Mouse (Mus musculus): ENCODE data around the gene Rab39. TPM values are rescaled to one million over a fixed set of nuclear protein-coding genes. Genes with fewer than 3 reads are reported as not detected.

Gene Rab39
- polyA plus RNA-seq, 1 experiment from 2014 or later: 0.38 TPM

GRCm38 (mm10) chr9:53669680-53670219, 36.3 kb downstream of the Rab39 start, which contains the start of gene Cul5:
Gene Cul5 (minus strand): TSS chr9:53670014.
- Histone ChIP-seq H3K27me3 (ENCODE audit: insufficient read depth, low read length) (no peaks in the 10 kb centered on the region), H3K4me3 (ENCODE audit: low read depth, low read length) (no peak within 1 kb of the TSS), H3K36me3 (ENCODE audit: insufficient read depth) (no peaks in the 10 kb centered on the region), H3K27ac (ENCODE audit: low read depth) (no peak within 1 kb of the TSS), H3K4me2 (no peak within 1 kb of the TSS), H3K4me1 (ENCODE audit: insufficient read depth) (no peaks in the 10 kb centered on the region), H3K9me3 (ENCODE audit: low read depth, low read length) (no peaks in the 10 kb centered on the region), H3K9ac (no peak within 1 kb of the TSS)
- ATAC-seq (ENCODE audit: insufficient read depth) (no peak), DNase-seq (peak; percentile 39)
- no peak; the same call in 1 of the 2 replicates for TF ChIP-seq CTCF (IDR thresholded peaks at IDR 0.05; ENCODE audit: low read depth)
- WGBS: 53% methylated on average over 5 of the region's 5 CpGs

- no peaks in the 10 kb centered on the region for H3K4me1 ChIP-seq (ENCODE audit: insufficient read depth)
- H3K9ac ChIP-seq: peak overlapping the region; percentile 99
- no peaks in the 10 kb centered on the region for H3K9me3 ChIP-seq (ENCODE audit: low read depth, low read length)
- peak overlapping the region; percentile 96 for H3K27ac ChIP-seq (ENCODE audit: low read depth)
- under 1% methylated on average over 74 of the region's 74 CpGs for WGBS
- peak; percentile 99 for ATAC-seq (ENCODE audit: insufficient read depth)
- peak; percentile 71 for TF ChIP-seq CTCF (IDR thresholded peaks at IDR 0.05; ENCODE audit: low read depth)
- peaks cover 7% of the 10 kb centered on the region; the same call in 1 of the 2 replicates for H3K36me3 ChIP-seq (ENCODE audit: insufficient read depth)
- no peaks in the 10 kb centered on the region for H3K27me3 ChIP-seq (ENCODE audit: insufficient read depth, low read length)
- H3K4me2 ChIP-seq: peak overlapping the region; percentile 89
- DNase-seq: peak; percentile 96
- H3K4me3 ChIP-seq (ENCODE audit: low read depth, low read length): peak overlapping the region; percentile 92
These were observed 38.9 kb downstream of the Rab39 start for GRCm38 (mm10) chr9:53667020-53667669.

GRCm38 (mm10) chr9:53666665-53667019, 39.4 kb downstream of the Rab39 start:
- peaks cover 7% of the 10 kb centered on the region; the same call in 1 of the 2 replicates for H3K36me3 ChIP-seq (ENCODE audit: insufficient read depth)
- peak overlapping the region; percentile 96 for H3K27ac ChIP-seq (ENCODE audit: low read depth)
- H3K4me3 ChIP-seq (ENCODE audit: low read depth, low read length): peak overlapping the region; percentile 92
- ATAC-seq (ENCODE audit: insufficient read depth) (no peak; the same call in 1 of the 2 replicates), DNase-seq (no peak)
- TF ChIP-seq CTCF (IDR thresholded peaks at IDR 0.05; ENCODE audit: low read depth): no peak
- H3K4me2 ChIP-seq: peak overlapping the region; percentile 89
- WGBS: 0% methylated on average over 28 of the region's 28 CpGs
- H3K4me1 ChIP-seq (ENCODE audit: insufficient read depth): no peaks in the 10 kb centered on the region
- H3K27me3 ChIP-seq (ENCODE audit: insufficient read depth, low read length): no peaks in the 10 kb centered on the region
- H3K9ac ChIP-seq: peak overlapping the region; percentile 99
- H3K9me3 ChIP-seq (ENCODE audit: low read depth, low read length): no peaks in the 10 kb centered on the region

GRCm38 (mm10) chr9:53665428-53665827, 40.6 kb downstream of the Rab39 start:
- peak overlapping the region; percentile 92; the same call in 1 of the 2 replicates for H3K4me3 ChIP-seq (ENCODE audit: low read depth, low read length)
- ATAC-seq (ENCODE audit: insufficient read depth): no peak

GRCm38 (mm10) chr9:53664819-53665218, 41.2 kb downstream of the Rab39 start:
- 70% methylated on average over 2 of the region's 2 CpGs for WGBS
- Histone ChIP-seq H3K4me2 (no peak overlapping the region), H3K27me3 (ENCODE audit: insufficient read depth, low read length) (no peaks in the 10 kb centered on the region), H3K4me3 (ENCODE audit: low read depth, low read length) (no peak overlapping the region), H3K9ac (no peak overlapping the region), H3K9me3 (ENCODE audit: low read depth, low read length) (no peaks in the 10 kb centered on the region), H3K27ac (ENCODE audit: low read depth) (no peak overlapping the region), H3K36me3 (ENCODE audit: insufficient read depth) (peaks cover 7% of the 10 kb centered on the region; the same call in 1 of the 2 replicates), H3K4me1 (ENCODE audit: insufficient read depth) (no peaks in the 10 kb centered on the region)
- ATAC-seq (ENCODE audit: insufficient read depth): no peak
- TF ChIP-seq CTCF (IDR thresholded peaks at IDR 0.05; ENCODE audit: low read depth): no peak
- no peak for DNase-seq

More at GRCm38 (mm10) chr9:53665428-53665827, 40.6 kb downstream of the Rab39 start:
- no peak for TF ChIP-seq CTCF (IDR thresholded peaks at IDR 0.05; ENCODE audit: low read depth)
- no peaks in the 10 kb centered on the region for H3K4me1 ChIP-seq (ENCODE audit: insufficient read depth)
- H3K27me3 ChIP-seq (ENCODE audit: insufficient read depth, low read length): no peaks in the 10 kb centered on the region
- peaks cover 7% of the 10 kb centered on the region; the same call in 1 of the 2 replicates for H3K36me3 ChIP-seq (ENCODE audit: insufficient read depth)
- peak overlapping the region; percentile 89 for H3K4me2 ChIP-seq
- no peak overlapping the region for H3K27ac ChIP-seq (ENCODE audit: low read depth)
- no peak for DNase-seq
- no peaks in the 10 kb centered on the region for H3K9me3 ChIP-seq (ENCODE audit: low read depth, low read length)
- H3K9ac ChIP-seq: no peak overlapping the region

GRCm38 (mm10) chr9:53634796-53635195, 71.2 kb downstream of the Rab39 start:
- no peak for TF ChIP-seq CTCF (IDR thresholded peaks at IDR 0.05; ENCODE audit: low read depth)
- no peak overlapping the region for H3K4me2 ChIP-seq
- H3K9me3 ChIP-seq (ENCODE audit: low read depth, low read length): no peaks in the 10 kb centered on the region
- ATAC-seq (ENCODE audit: insufficient read depth): no peak
- H3K27ac ChIP-seq (ENCODE audit: low read depth): no peak overlapping the region
- no peak overlapping the region for H3K4me3 ChIP-seq (ENCODE audit: low read depth, low read length)
- no peaks in the 10 kb centered on the region for H3K27me3 ChIP-seq (ENCODE audit: insufficient read depth, low read length)
- no peak overlapping the region for H3K9ac ChIP-seq
- no peak for DNase-seq
- peaks cover 74% of the 10 kb centered on the region for H3K36me3 ChIP-seq (ENCODE audit: insufficient read depth)
- no peaks in the 10 kb centered on the region for H3K4me1 ChIP-seq (ENCODE audit: insufficient read depth)
- 92% methylated on average over 6 of the region's 6 CpGs for WGBS

Other genes with a start within 250 kb of the Rab39 start
- gene Atm, start 169.5 kb downstream of the Rab39 start, polyA plus RNA-seq (2014; fragmentation: Nextera tagmentation; extraction: Ambion mirVana): 15.0 and 16.2 TPM in 2 replicates
- gene Npat, start 169.2 kb downstream of the Rab39 start, polyA plus RNA-seq (2014; fragmentation: Nextera tagmentation; extraction: Ambion mirVana): 26.2 and 26.3 TPM in 2 replicates
- 111 and 114 TPM in 2 replicates for gene Acat1, start 95.8 kb downstream of the Rab39 start, polyA plus RNA-seq (2014; fragmentation: Nextera tagmentation; extraction: Ambion mirVana)
- gene Cul5, start 36.2 kb downstream of the Rab39 start, polyA plus RNA-seq (2014; fragmentation: Nextera tagmentation; extraction: Ambion mirVana): 46.5 and 51.1 TPM in 2 replicates
- 7.7 and 8.3 TPM in 2 replicates for gene Slc35f2, start 65.3 kb upstream of the Rab39 start, polyA plus RNA-seq (2014; fragmentation: Nextera tagmentation; extraction: Ambion mirVana)
- 0.13 and 7.0 TPM in 2 replicates for gene Sln, start 143.9 kb upstream of the Rab39 start, polyA plus RNA-seq (2014; fragmentation: Nextera tagmentation; extraction: Ambion mirVana)

Data from lung, embryonic 14.5 days (tissue).